Comparison of ENCODE assay signal across 8 mouse cellular contexts in genomic region chr1:168214040-168214443, GRCm38 (mm10).
DNase-seq lines count a peak whose midpoint lies in the region; ATAC-seq and TF ChIP-seq lines count a peak whose summit lies in the region.

No protein-coding gene starts in this region.

- intact Hi-C loops in heart, adult 2 months (cut with DNase I): loop anchor here (2.0 to 10.0 kb wide), 7 partner anchors 109 to 1245 kb away; partner anchors contain the start of gene Pbx1

- TF ChIP-seq EP300 in heart, adult 2 months (IDR thresholded peaks at IDR 0.05; ENCODE audit: insufficient read depth, low read depth, low read length): peak; percentile 95

- peak; percentile 99 for TF ChIP-seq CTCF in heart, adult 2 months (IDR thresholded peaks at IDR 0.05)
- peak; percentile 95 for TF ChIP-seq CTCF in kidney, adult 2 months (conservative IDR thresholded peaks at IDR 0.05; ENCODE audit: insufficient read depth, insufficient read length, low read depth, low read length)

- peak; percentile 28 for DNase-seq in 416B (ENCODE audit: low read depth)
- DNase-seq in adrenal gland, postnatal 4 days (ENCODE audit: low spot score in 2 of 2): peak; percentile 32 to 60
- peak; percentile 63 to 71 for DNase-seq in heart, adult 2 months
- DNase-seq in kidney, adult 2 months: peak; percentile 76
- DNase-seq in limb, embryonic 11.5 days (ENCODE audit: low spot score): peak; percentile 86
- peak; percentile 94 for DNase-seq in midbrain, embryonic 14.5 days

- peaks cover 6% of the 10 kb centered on the region for H3K36me3 ChIP-seq in embryonic facial prominence, embryonic 13.5 days
- H3K36me3 ChIP-seq in heart, adult 2 months (ENCODE audit: control insufficient read depth, insufficient read depth, low read length): no peaks in the 10 kb centered on the region; the same call in 1 of the 2 replicates
- H3K36me3 ChIP-seq in kidney, adult 2 months (ENCODE audit: control insufficient read depth, insufficient read depth, low read length): no peaks in the 10 kb centered on the region; the same call in 1 of the 2 replicates
- H3K36me3 ChIP-seq in limb, embryonic 11.5 days (ENCODE audit: control insufficient read depth, insufficient read depth, low read length): peaks cover 3% of the 10 kb centered on the region; the same call in 1 of the 2 replicates
- peaks cover 4% of the 10 kb centered on the region for H3K36me3 ChIP-seq in midbrain, embryonic 14.5 days (ENCODE audit: control insufficient read depth, insufficient read depth, low read length)
- peaks cover 3% of the 10 kb centered on the region; the same call in 1 of the 2 replicates for H3K36me3 ChIP-seq in stomach, embryonic 15.5 days

- TF ChIP-seq POLR2A in heart, adult 2 months (IDR thresholded peaks at IDR 0.05; ENCODE audit: insufficient read depth, low read depth, low read length): no peak
- no peak for TF ChIP-seq POLR2A in kidney, adult 2 months (IDR thresholded peaks at IDR 0.05; ENCODE audit: low read depth, low read length)

- H3K9me3 ChIP-seq in embryonic facial prominence, embryonic 13.5 days: no peaks in the 10 kb centered on the region
- no peaks in the 10 kb centered on the region for H3K9me3 ChIP-seq in limb, embryonic 11.5 days (ENCODE audit: control insufficient read depth, low read length)
- H3K9me3 ChIP-seq in midbrain, embryonic 14.5 days (ENCODE audit: control insufficient read depth, low read length): no peaks in the 10 kb centered on the region
- H3K9me3 ChIP-seq in stomach, embryonic 15.5 days: no peaks in the 10 kb centered on the region

- H3K27ac ChIP-seq in embryonic facial prominence, embryonic 13.5 days: peak overlapping the region; percentile 2; the same call in 1 of the 2 replicates
- no peak overlapping the region; the same call in 1 of the 2 replicates for H3K27ac ChIP-seq in heart, adult 2 months
- H3K27ac ChIP-seq in kidney, adult 2 months (ENCODE audit: insufficient read depth, low read depth, low read length): no peak overlapping the region
- no peak overlapping the region for H3K27ac ChIP-seq in limb, embryonic 11.5 days (replicated peaks; ENCODE audit: low read depth, low read length)
- H3K27ac ChIP-seq in midbrain, embryonic 14.5 days (replicated peaks; ENCODE audit: low read depth, low read length): peak overlapping the region; percentile 70
- no peak overlapping the region for H3K27ac ChIP-seq in stomach, embryonic 15.5 days

- no peaks in the 10 kb centered on the region for H3K27me3 ChIP-seq in embryonic facial prominence, embryonic 13.5 days
- no peaks in the 10 kb centered on the region for H3K27me3 ChIP-seq in heart, adult 2 months (ENCODE audit: control insufficient read depth, insufficient read depth, low read length)
- no peaks in the 10 kb centered on the region for H3K27me3 ChIP-seq in kidney, adult 2 months (replicated peaks; ENCODE audit: control insufficient read depth, insufficient read depth, low read length)
- no peaks in the 10 kb centered on the region for H3K27me3 ChIP-seq in limb, embryonic 11.5 days (ENCODE audit: control insufficient read depth, insufficient read depth, low read length)
- no peaks in the 10 kb centered on the region for H3K27me3 ChIP-seq in midbrain, embryonic 14.5 days (ENCODE audit: control insufficient read depth, insufficient read depth, low read length)
- H3K27me3 ChIP-seq in stomach, embryonic 15.5 days (replicated peaks): no peaks in the 10 kb centered on the region

- peaks cover 55% of the 10 kb centered on the region for H3K4me1 ChIP-seq in embryonic facial prominence, embryonic 13.5 days
- H3K4me1 ChIP-seq in heart, adult 2 months (ENCODE audit: control insufficient read depth, insufficient read depth, low read length): peaks cover 8% of the 10 kb centered on the region
- H3K4me1 ChIP-seq in kidney, adult 2 months (ENCODE audit: control insufficient read depth, insufficient read depth, low read length): peaks cover 28% of the 10 kb centered on the region; the same call in 1 of the 2 replicates
- peaks cover 12% of the 10 kb centered on the region for H3K4me1 ChIP-seq in limb, embryonic 11.5 days (ENCODE audit: control insufficient read depth, insufficient read depth, low read length)
- H3K4me1 ChIP-seq in midbrain, embryonic 14.5 days (ENCODE audit: control insufficient read depth, insufficient read depth, low read length): peaks cover 36% of the 10 kb centered on the region
- H3K4me1 ChIP-seq in stomach, embryonic 15.5 days: peaks cover 20% of the 10 kb centered on the region

- WGBS in embryonic facial prominence, embryonic 13.5 days: 8% methylated on average over 5 of the region's 5 CpGs
- WGBS in heart, adult 2 months: 12% methylated on average over 5 of the region's 5 CpGs
- WGBS in kidney, adult 2 months: 11% methylated on average over 5 of the region's 5 CpGs
- WGBS in limb, embryonic 11.5 days: 7% methylated on average over 5 of the region's 5 CpGs
- WGBS in midbrain, embryonic 14.5 days: 2% methylated on average over 5 of the region's 5 CpGs
- 13% methylated on average over 5 of the region's 5 CpGs for WGBS in stomach, embryonic 15.5 days

- no peak overlapping the region for H3K4me2 ChIP-seq in embryonic facial prominence, embryonic 13.5 days
- no peak overlapping the region for H3K4me2 ChIP-seq in limb, embryonic 11.5 days (ENCODE audit: low read depth, severe bottlenecking)
- peak overlapping the region; percentile 34 for H3K4me2 ChIP-seq in midbrain, embryonic 14.5 days (ENCODE audit: low read length)
- H3K4me2 ChIP-seq in stomach, embryonic 15.5 days: no peak overlapping the region

- ATAC-seq in embryonic facial prominence, embryonic 13.5 days (ENCODE audit: insufficient number of reproducible peaks, insufficient read depth, low FRiP score, low TSS enrichment, low read depth): peak; percentile 38; the same call in 1 of the 2 replicates
- peak; percentile 73; the same call in 1 of the 2 replicates for ATAC-seq in limb, embryonic 11.5 days (ENCODE audit: insufficient number of reproducible peaks, low FRiP score, low TSS enrichment, low read depth)
- peak; percentile 80 for ATAC-seq in midbrain, embryonic 14.5 days (ENCODE audit: low FRiP score, low TSS enrichment)
- ATAC-seq in stomach, embryonic 15.5 days (ENCODE audit: insufficient read depth, low FRiP score, low read depth): peak; percentile 71; the same call in 1 of the 2 replicates

- H3K4me3 ChIP-seq in embryonic facial prominence, embryonic 13.5 days: no peak overlapping the region
- H3K4me3 ChIP-seq in heart, adult 2 months: no peak overlapping the region
- H3K4me3 ChIP-seq in kidney, adult 2 months (ENCODE audit: insufficient read depth, low read depth, low read length): no peak overlapping the region
- no peak overlapping the region for H3K4me3 ChIP-seq in limb, embryonic 11.5 days (ENCODE audit: low read depth, low read length)
- H3K4me3 ChIP-seq in midbrain, embryonic 14.5 days (replicated peaks; ENCODE audit: low read depth, low read length): no peak overlapping the region
- H3K4me3 ChIP-seq in stomach, embryonic 15.5 days (replicated peaks): no peak overlapping the region

- no peak overlapping the region for H3K9ac ChIP-seq in embryonic facial prominence, embryonic 13.5 days
- no peak overlapping the region for H3K9ac ChIP-seq in heart, adult 2 months (ENCODE audit: low read depth, low read length)
- no peak overlapping the region for H3K9ac ChIP-seq in limb, embryonic 11.5 days (ENCODE audit: low read length)
- H3K9ac ChIP-seq in midbrain, embryonic 14.5 days (replicated peaks; ENCODE audit: low read length): 0 out of 2 replicates have a peak overlapping the region, but pooled peaks have one; percentile 17
- H3K9ac ChIP-seq in stomach, embryonic 15.5 days: no peak overlapping the region

- no peaks in the 10 kb centered on the region; the same call in 1 of the 2 replicates for H3K79me2 ChIP-seq in heart, adult 2 months (replicated peaks; ENCODE audit: control insufficient read depth, insufficient read depth, low read length)

Comparison
In these comparisons a context has a peak if more than half of its experiments do, and no peak if none do; other contexts are left out.
1. DNase-seq: peak in every context shown above with its lines; median percentile 94 in midbrain, embryonic 14.5 days; 86 in limb, embryonic 11.5 days; 76 in kidney, adult 2 months; 67 in heart, adult 2 months; 46 in adrenal gland, postnatal 4 days; 28 in 416B.
2. H3K27ac ChIP-seq: peak in embryonic facial prominence, embryonic 13.5 days (single experiment) and midbrain, embryonic 14.5 days (single experiment); none in heart, adult 2 months (single experiment), kidney, adult 2 months (single experiment), limb, embryonic 11.5 days (single experiment) and stomach, embryonic 15.5 days (single experiment).
3. Peak in every context shown above with its lines, with median percentiles within 50 percentile points of each other: ATAC-seq.